Mouse (Mus musculus): ENCODE measurements at regions not wholly inside any gene's neighbourhood (a gene's known extent, or its start where the extent isn't known, plus 50 kb on each side); places are given as distances from the start of the nearest gene placed in this dataset.

DNA sequence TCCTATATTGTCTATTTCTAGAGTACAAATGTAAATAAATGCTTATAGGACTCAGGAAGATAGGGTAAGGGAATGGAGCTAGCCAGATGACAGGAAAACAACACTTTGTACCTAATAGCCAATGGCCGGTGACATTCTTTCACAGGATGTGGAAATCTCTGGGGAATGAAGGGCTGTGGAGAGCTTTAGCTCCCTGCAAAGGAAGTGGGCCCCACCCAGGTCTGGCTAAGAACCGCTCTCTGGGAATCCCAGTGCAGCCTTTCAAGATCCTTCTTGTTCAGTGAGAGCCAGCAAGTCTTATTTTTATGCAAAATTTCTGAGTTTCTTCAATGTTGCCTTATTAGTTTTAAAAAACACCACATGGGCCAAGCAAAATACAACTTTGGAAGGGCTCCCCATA lies 54.7 kb upstream of the Pappa2 start:
- no peak for ATAC-seq (replicated peaks; ENCODE audit: poor library complexity)

DNA sequence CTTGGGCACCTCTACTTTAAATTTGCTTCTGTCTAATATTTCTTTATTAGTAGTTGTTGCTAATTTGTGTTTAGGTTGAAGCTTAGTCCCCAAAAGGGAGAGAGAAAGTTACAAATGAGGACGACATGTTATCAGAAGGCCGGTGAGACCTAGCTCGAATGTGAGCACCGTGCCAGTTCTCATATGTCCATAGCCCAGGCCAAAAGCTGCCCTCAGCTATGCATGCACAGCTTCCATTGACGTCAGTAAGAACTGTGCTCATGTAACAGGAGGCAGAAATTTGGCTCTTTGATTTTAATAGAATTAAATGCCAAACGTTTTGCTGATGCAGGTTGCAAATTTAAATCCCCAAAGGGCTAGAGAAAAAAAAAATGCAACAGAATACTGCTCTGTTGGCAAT lies 56.1 kb upstream of the Pappa2 start:
- no peak for ATAC-seq (replicated peaks; ENCODE audit: poor library complexity)

DNA sequence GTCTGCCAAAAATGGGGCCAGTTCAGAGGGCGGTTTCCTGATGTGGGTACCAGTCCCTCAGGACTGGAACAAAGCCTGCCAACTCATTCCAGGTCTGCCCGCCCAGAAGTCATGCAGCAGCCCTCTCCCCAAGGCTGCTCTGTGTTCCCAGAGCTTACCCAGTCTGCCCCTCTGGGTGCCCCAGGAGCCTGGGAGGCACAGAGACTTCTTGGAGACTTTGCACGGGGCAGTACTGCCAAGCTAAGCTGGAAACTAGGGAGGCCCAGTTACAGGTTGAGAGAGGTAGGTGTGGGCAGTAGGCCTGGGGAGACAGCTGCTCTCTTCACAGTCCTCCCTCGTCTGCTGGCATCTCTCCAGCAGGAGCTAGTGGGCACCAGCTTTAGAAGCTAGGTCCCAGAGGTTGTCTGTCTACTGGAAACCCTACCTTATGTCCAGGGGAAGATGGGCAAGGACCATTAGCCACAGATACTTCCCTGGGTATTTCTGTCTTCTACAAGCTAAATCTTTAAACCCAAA lies 65.6 kb upstream of the Pappa2 start:
- no peak for ATAC-seq (replicated peaks; ENCODE audit: poor library complexity)

DNA sequence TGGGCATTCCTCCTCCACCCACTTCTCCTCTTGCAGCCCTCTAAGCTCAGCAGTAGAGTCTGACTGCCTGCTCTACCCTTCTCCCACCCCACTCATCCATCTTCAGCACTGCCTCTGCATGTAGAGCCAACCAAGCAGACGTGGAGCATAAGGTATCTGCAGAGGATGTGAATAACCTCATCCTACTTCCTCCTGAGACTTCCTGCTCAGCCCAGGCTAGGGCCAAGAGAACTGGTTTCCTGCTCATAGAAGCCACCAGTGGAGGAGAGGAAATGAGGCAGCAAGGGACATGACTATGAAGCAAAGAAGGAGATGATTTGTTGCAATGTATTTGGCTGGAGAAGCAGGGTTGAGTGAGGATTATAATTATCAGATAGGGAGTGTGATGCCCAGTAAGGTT lies 84.7 kb upstream of the Pappa2 start:
- peak; percentile 68 for ATAC-seq (replicated peaks; ENCODE audit: poor library complexity)

DNA sequence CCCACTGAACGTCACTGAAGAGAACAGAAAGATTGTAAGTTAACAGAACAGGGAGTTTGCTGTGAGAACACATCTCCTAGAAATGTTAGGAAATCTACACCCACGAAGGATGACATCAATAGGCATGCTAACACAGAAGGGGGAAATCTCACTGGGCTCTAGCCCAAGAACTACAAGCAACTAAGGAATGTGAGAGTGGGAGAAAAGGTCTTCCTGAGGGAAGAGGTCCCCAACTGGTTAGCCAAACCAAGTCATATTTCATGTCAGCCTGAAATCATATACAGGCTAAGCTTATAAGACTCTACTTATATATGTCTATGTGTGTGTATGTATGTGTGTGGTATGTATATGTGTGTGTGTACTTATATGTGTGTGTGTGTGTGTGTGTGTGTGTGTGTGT lies 118.9 kb upstream of the Pappa2 start:
- ATAC-seq (replicated peaks; ENCODE audit: poor library complexity): no peak

DNA sequence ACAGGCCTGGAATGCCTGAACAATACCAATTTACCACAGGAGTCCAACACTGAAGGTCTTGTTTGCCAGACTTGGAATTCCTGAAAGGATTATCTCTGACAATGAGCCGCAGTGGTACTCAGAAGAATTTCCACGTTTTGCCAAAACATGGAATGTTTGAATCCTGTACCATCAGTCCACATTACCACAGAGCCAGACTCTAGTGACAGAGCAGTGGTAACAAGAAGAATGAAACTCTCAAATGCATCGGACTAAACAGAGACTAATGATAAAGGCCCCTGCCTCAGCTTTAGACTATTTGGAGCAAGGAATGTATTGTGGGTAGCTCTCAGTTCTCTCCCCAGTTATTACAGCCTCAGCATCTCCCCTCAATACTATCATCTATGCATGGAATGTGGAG lies 109.9 kb upstream of the Cop1 start:
- ATAC-seq (replicated peaks; ENCODE audit: poor library complexity): no peak

DNA sequence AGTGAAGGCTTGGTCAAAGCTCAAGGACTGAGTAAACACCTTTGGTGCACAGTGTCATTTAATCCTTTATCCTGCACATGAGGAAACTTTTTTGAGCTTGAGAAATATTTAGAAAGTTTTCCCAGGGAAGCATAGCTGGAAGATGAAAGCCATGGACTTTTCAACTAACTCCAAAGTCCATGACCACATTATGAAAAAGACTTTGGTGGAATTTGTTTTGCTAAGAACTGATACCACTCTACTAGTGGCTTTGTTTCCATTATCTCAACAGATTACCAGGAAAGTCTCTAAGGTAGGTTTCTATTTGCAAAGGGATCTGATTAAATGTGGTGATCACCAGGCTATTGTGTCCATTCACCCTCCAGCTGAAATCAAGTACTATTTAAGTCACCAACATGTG lies 107.2 kb upstream of the Cop1 start:
- no peak for ATAC-seq (replicated peaks; ENCODE audit: poor library complexity)

DNA sequence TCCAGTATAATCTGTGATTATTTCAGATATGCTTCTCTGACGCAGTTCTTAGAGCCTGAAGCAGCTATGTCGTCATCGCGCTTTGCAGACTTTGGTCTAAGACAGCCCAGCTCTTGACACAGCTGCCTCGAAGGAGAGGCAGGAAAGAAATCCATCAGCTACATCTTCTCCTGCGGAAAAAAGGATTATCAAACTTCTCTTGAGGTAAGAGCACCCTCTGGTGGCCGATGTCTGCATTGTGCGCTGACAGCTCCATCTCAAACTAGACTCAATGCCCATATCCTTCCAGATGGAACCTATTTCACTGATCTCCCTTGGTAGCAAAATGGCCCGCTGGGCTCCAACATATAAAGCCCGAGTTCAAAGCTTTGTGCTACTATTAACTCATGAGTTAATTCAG lies 96.8 kb upstream of the Cop1 start:
- peak; percentile 96 for ATAC-seq (replicated peaks; ENCODE audit: poor library complexity)

DNA sequence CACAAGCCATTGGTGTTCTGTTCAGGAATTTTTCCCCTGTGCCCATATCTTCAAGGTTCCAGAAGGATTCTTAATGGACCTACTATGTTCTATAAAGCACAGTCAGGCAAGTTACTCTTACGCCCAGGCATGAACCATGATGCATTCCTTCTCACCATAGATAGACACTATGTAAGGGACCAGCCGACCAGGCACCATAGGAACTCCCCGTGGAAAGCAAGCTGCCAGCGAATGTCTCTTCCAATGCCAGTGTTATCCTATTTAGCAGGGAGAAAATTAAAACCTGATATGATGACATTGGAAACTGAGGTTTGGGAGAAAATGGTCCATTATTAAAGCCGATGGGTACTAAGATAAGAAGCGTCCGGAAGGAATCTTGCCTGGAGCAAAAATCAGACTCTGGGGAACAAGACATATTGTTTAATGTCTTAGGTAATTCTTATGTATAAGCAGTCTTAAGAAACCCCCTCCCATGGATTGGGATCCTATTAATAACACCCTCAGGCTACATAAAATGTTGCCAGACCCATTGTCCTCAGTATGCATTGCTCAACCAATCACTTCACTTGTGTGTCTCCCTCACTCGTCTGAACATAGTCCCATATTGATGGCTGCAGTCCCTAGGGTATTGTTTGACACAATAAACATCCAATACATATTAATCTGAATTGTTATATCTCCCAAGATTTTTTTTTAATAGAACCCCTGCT lies 84.2 kb upstream of the Cop1 start:
- ATAC-seq (replicated peaks; ENCODE audit: poor library complexity): no peak

DNA sequence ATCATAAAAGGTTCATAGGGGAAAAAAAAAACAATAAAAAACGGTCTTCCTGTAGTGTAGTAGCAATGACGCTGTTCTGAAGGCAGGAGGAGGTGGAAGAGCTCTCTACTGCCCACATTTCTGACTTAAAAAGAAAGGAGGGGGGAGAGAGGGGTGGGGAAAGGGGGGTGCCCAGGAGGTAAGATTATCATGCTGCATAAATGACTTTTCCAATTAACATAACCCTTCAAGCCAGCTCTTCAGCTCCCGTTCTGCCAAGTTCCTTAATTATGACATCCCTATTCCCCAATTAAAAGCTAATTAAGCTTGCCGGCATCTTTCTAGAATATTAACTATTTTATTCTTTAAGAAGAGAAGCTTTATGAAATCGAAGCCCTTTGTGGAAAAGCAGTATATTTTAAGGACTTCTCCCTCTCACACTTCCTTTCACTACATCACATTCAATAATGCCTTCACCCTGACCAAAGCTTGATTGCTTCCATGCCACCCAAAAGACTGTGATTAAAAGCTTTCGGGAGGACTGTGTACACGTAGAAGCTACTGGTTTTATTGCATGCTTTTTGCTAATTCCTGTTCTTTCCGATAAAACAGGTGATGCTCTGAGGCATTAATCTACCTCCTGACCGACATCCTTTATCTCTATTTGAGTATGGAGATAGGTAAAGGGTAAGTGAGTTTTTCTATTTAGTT lies 83.5 kb upstream of the Cop1 start:
- ATAC-seq (replicated peaks; ENCODE audit: poor library complexity): no peak

DNA sequence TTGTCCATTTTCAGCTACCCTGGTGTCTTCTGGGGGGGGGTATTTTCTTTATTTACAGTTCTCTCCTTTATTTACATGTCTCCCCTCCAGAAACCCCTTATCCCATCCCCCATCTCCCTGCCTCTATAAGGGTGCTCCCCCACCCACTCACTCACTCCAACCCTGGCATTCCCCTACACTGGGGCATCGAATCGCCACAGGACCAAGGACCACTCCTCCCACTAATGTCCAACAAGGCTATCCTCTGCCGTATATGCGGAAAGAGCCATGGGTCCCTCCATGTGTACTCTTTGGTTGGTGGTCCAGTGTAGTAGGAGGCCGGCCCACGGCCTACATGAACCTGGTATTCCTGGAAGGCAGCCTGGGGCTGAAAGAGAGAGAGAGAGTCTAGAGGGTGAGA lies 82.9 kb upstream of the Cop1 start:
- no peak for ATAC-seq (replicated peaks; ENCODE audit: poor library complexity)

DNA sequence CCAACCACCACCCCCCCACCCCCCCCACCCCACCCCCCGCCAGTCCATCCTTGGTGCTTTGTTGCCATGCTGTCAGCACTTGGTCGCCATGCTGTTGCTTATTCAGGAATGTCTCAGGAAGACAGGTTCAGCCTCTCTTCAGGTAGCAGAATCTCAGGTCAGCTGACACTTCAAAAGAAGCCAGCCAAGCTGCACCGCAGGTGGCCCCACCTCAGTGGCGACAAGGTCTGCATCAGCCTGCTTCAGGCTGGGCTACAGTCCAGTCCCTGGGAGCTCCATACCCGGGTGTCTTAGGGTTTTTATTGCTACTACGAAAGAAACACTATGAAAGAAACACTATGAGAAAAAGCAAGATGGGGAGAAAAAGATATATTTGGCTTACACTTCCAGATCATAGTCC lies 82.4 kb upstream of the Cop1 start:
- no peak for ATAC-seq (replicated peaks; ENCODE audit: poor library complexity)

DNA sequence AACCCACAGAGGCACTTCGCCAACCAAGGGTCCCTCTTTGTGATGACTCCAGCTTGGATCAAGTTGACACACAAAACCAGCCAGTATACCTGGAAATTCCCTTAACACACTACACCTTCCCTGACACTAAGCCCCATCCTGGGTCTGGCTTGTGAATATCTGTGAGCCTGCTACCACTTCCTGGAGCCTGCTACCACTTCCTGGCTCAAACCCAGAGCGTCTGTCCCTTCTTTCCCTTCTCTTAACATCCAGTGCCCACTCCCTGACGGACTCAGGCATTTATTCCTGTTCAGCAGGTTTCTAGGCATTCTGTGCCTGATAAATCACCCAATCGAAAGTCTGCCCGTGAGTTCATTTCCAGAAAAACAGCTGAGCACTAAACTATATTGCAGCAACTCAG lies 81.8 kb upstream of the Cop1 start:
- no peak for ATAC-seq (replicated peaks; ENCODE audit: poor library complexity)

DNA sequence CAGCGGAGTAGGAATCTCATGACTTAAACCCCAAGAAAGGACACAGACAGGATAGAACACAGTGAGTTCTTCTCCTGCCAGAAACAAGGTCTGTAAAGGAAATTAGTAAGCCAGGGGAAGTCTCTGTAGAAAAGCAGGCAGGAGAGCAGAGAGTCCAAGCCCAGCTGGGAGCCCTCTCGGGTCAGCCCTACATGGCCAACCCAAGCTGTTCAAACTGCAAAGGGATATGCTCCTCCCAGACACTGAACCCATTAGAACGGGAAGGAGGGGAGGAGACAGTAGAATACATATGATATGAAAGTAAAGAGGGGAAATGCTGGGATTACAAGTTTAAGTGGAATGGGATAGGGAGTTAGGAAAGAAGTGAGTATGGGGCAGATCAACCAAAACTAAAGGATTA lies 75.7 kb upstream of the Cop1 start:
- no peak for ATAC-seq (replicated peaks; ENCODE audit: poor library complexity)

DNA sequence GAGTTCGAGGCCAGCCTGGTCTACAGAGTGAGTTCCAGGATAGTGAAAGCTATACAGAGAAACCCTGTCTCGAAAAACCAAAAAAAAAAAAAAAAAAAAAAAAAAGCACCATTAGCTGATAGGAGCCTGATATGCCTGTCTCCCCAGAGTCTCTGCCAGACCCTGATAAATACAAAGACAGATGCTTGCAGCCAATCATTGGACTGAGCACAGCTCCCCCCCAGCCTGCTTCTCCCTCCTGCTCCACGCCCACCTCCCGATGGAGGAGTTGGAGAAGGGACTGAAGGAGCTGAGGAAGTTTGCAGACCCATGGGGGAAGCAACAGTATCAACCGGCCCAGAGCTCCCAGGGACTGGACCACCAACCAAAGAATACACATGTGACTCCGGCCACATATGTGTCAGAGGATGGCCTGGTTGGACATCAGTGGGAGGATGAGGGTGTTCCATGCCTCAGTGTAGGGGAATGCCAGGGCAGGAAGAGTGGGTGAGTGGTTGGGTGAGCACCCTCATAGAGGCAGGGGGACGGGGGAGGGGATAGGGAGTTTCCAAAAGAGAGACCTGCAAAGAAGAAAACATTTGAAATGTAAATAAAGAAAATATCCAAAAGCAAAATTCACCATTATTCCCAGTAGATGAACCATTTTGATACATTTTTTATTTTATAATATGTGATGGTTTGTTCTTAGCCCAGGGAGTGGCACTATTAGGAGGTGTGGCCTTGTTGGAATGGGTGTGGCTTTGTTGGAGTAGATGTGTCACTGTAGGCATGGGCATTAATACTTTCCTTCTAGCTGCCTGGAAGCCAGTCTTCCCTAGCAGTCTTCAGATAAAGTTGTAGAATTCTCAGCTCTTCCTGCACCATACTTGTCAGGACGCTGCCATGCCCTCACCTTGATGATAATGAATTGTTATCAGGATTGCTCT lies 71.8 kb upstream of the Cop1 start:
- ATAC-seq (replicated peaks; ENCODE audit: poor library complexity): peak; percentile 48; the same call in 1 of the 2 replicates

DNA sequence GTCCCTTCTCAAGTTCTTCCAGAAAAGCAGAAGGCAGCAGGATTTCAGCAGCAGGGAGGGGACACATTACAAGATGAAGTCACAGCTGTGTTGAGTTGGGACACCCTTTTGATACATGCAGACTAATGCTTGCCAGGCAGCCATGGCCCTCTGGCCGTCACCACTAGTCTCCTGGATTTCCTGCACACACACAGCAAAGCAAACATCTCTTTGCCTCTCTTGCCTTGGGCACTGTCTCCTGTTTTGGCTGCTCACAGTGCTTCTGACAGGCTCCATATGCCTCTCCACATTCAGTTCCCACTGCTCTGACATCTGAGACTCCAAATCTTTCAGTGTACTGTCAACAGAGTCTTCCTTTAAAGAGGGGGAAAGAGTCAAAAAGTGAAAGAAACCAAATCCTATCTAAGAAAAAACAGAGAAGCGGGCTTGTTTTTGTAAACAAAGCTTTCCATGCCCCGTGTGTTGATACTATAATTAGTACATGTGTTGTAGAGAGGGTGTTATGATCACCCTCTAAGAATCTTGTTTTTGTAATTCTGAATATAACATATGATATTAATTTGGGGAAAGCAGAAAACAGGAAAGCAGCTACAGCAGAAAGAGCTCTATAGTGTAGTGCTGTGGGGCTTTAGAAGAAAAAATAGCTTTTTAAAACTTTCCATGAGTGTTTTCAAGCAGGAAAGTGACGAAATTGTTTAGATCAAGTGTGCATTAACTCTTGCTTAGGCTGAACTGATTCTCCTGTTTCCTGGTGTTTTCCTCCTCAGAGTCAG lies 68.8 kb upstream of the Cop1 start:
- ATAC-seq (replicated peaks; ENCODE audit: poor library complexity): no peak

DNA sequence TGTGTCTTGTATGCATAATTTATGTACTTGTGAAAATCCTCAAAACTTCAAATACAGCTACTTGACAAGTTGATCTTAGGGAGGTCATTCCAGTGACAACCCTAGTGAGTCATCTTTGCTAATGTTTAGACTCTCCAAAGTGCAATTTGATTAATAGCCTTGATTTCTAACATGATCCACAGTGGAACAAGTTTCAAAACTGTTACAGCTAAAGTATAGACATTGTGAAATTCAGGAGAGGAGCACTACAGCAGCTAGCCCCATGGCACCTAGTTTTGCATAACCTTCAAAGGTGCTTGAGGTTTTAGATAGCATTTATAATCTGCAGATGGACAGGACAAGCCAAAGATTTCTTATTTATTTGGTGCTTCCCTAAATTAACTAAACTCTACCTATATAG lies 50.1 kb upstream of the Cop1 start:
- no peak for ATAC-seq (replicated peaks; ENCODE audit: poor library complexity)
